Mouse (Mus musculus): ENCODE results near the gene Umad1. TPM values are rescaled to one million over a fixed set of nuclear protein-coding genes. Genes with fewer than 3 reads are reported as not detected.

Gene Umad1
- polyA plus RNA-seq, 1 experiment, result 5.9 TPM

GRCm38 (mm10) chr6:8414020-8414419 lies 154.9 kb downstream of the Umad1 start:
- no peaks in the 10 kb centered on the region for H3K79me2 ChIP-seq (ENCODE audit: control insufficient read depth, insufficient read depth)
- no peaks in the 10 kb centered on the region for H3K27me3 ChIP-seq (ENCODE audit: control insufficient read depth, insufficient read depth, insufficient read length)
- TF ChIP-seq POLR2A (IDR thresholded peaks at IDR 0.05; ENCODE audit: insufficient read length, low read depth) (no peak), SRF (IDR thresholded peaks at IDR 0.05; ENCODE audit: control insufficient read depth, insufficient read length, low read depth) (no peak), MAX (IDR thresholded peaks at IDR 0.05; ENCODE audit: low read depth) (no peak), CEBPB (IDR thresholded peaks at IDR 0.05; ENCODE audit: insufficient read depth, poor library complexity, severe bottlenecking) (no peak), USF1 (IDR thresholded peaks at IDR 0.05; ENCODE audit: low read depth) (no peak), E2F4 (IDR thresholded peaks at IDR 0.05; ENCODE audit: insufficient read depth) (no peak), TCF3 (IDR thresholded peaks at IDR 0.05; ENCODE audit: insufficient read length, low read depth) (no peak)
- H3K36me3 ChIP-seq (ENCODE audit: control insufficient read depth, insufficient read depth), result no peaks in the 10 kb centered on the region
- no peak overlapping the region for H3ac ChIP-seq (ENCODE audit: control insufficient read depth, insufficient read length)
- H3K4me2 ChIP-seq (ENCODE audit: low read depth), result no peak overlapping the region
- no peak overlapping the region for H3K4me3 ChIP-seq

GRCm38 (mm10) chr6:8415823-8416222 lies 156.7 kb downstream of the Umad1 start:
- no peak overlapping the region for H3ac ChIP-seq (ENCODE audit: control insufficient read depth, insufficient read length)
- no peaks in the 10 kb centered on the region for H3K36me3 ChIP-seq (ENCODE audit: control insufficient read depth, insufficient read depth)
- no peak for TF ChIP-seq MYOG (IDR thresholded peaks at IDR 0.05; ENCODE audit: control insufficient read depth in 1 of 3, insufficient read depth in 1 of 3, insufficient read length in 2 of 3, low read depth in 2 of 3)
- TF ChIP-seq POLR2A (IDR thresholded peaks at IDR 0.05; ENCODE audit: insufficient read length, low read depth), result no peak
- no peak for TF ChIP-seq MYOD1 (IDR thresholded peaks at IDR 0.05; ENCODE audit: control insufficient read depth in 1 of 3, insufficient read length in 2 of 3, low read depth in 2 of 3)
- H3K4me2 ChIP-seq (ENCODE audit: low read depth), result no peak overlapping the region
- H3K79me2 ChIP-seq (ENCODE audit: control insufficient read depth, insufficient read depth), result no peaks in the 10 kb centered on the region
- H3K27me3 ChIP-seq (ENCODE audit: control insufficient read depth, insufficient read depth, insufficient read length), result no peaks in the 10 kb centered on the region
- no peak overlapping the region for H3K4me3 ChIP-seq

- Histone ChIP-seq H3K4me3 (no peak overlapping the region), H3K36me3 (ENCODE audit: control insufficient read depth, insufficient read depth) (no peaks in the 10 kb centered on the region), H3K27me3 (ENCODE audit: control insufficient read depth, insufficient read depth, insufficient read length) (no peaks in the 10 kb centered on the region), H3ac (ENCODE audit: control insufficient read depth, insufficient read length) (no peak overlapping the region), H3K79me2 (ENCODE audit: control insufficient read depth, insufficient read depth) (no peaks in the 10 kb centered on the region), H3K4me2 (ENCODE audit: low read depth) (no peak overlapping the region)
- no peak for TF ChIP-seq E2F4 (IDR thresholded peaks at IDR 0.05; ENCODE audit: insufficient read depth)
- TF ChIP-seq SRF (IDR thresholded peaks at IDR 0.05; ENCODE audit: control insufficient read depth, insufficient read length, low read depth), result no peak
- TF ChIP-seq TCF3 (IDR thresholded peaks at IDR 0.05; ENCODE audit: insufficient read length, low read depth), result no peak
- no peak for TF ChIP-seq MYOD1 (IDR thresholded peaks at IDR 0.05; ENCODE audit: control insufficient read depth in 1 of 3, insufficient read length in 2 of 3, low read depth in 2 of 3)
- no peak for TF ChIP-seq MAX (IDR thresholded peaks at IDR 0.05; ENCODE audit: low read depth)
- TF ChIP-seq USF1 (IDR thresholded peaks at IDR 0.05; ENCODE audit: low read depth), result no peak
- no peak for TF ChIP-seq POLR2AphosphoS2 (IDR thresholded peaks at IDR 0.05; ENCODE audit: insufficient read length, low read depth)
- TF ChIP-seq REST (IDR thresholded peaks at IDR 0.05; ENCODE audit: insufficient read depth, insufficient read length), result no peak
- TF ChIP-seq POLR2A (IDR thresholded peaks at IDR 0.05; ENCODE audit: insufficient read length, low read depth), result no peak
- no peak for TF ChIP-seq MYOG (IDR thresholded peaks at IDR 0.05; ENCODE audit: control insufficient read depth in 1 of 3, insufficient read depth in 1 of 3, insufficient read length in 2 of 3, low read depth in 2 of 3)
- no peak for TF ChIP-seq TCF12 (IDR thresholded peaks at IDR 0.05; ENCODE audit: insufficient read depth, poor library complexity, severe bottlenecking)
- TF ChIP-seq CEBPB (IDR thresholded peaks at IDR 0.05; ENCODE audit: insufficient read depth, poor library complexity, severe bottlenecking), result no peak
These were observed 157.9 kb downstream of the Umad1 start for GRCm38 (mm10) chr6:8416802-8417569.

GRCm38 (mm10) chr6:8419485-8420186 lies 160.5 kb downstream of the Umad1 start:
- no peak overlapping the region for H3ac ChIP-seq (ENCODE audit: control insufficient read depth, insufficient read length)
- TF ChIP-seq TCF12 (IDR thresholded peaks at IDR 0.05; ENCODE audit: insufficient read depth, poor library complexity, severe bottlenecking) (no peak), SRF (IDR thresholded peaks at IDR 0.05; ENCODE audit: control insufficient read depth, insufficient read length, low read depth) (no peak), MYOD1 (IDR thresholded peaks at IDR 0.05; ENCODE audit: control insufficient read depth in 1 of 3, insufficient read length in 2 of 3, low read depth in 2 of 3) (no peak), TCF3 (IDR thresholded peaks at IDR 0.05; ENCODE audit: insufficient read length, low read depth) (no peak), MYOG (IDR thresholded peaks at IDR 0.05; ENCODE audit: control insufficient read depth in 1 of 3, insufficient read depth in 1 of 3, insufficient read length in 2 of 3, low read depth in 2 of 3) (no peak), USF1 (IDR thresholded peaks at IDR 0.05; ENCODE audit: low read depth) (no peak), E2F4 (IDR thresholded peaks at IDR 0.05; ENCODE audit: insufficient read depth) (no peak), CEBPB (IDR thresholded peaks at IDR 0.05; ENCODE audit: insufficient read depth, poor library complexity, severe bottlenecking) (no peak), REST (IDR thresholded peaks at IDR 0.05; ENCODE audit: insufficient read depth, insufficient read length) (no peak), POLR2A (IDR thresholded peaks at IDR 0.05; ENCODE audit: insufficient read length, low read depth) (no peak), POLR2AphosphoS2 (IDR thresholded peaks at IDR 0.05; ENCODE audit: insufficient read length, low read depth) (no peak)
- no peak overlapping the region for H3K4me2 ChIP-seq (ENCODE audit: low read depth)
- H3K4me3 ChIP-seq, result no peak overlapping the region
- H3K79me2 ChIP-seq (ENCODE audit: control insufficient read depth, insufficient read depth), result no peaks in the 10 kb centered on the region
- no peaks in the 10 kb centered on the region for H3K27me3 ChIP-seq (ENCODE audit: control insufficient read depth, insufficient read depth, insufficient read length)
- H3K36me3 ChIP-seq (ENCODE audit: control insufficient read depth, insufficient read depth), result no peaks in the 10 kb centered on the region

GRCm38 (mm10) chr6:8420187-8420503 lies 161.1 kb downstream of the Umad1 start:
- Histone ChIP-seq H3ac (ENCODE audit: control insufficient read depth, insufficient read length) (no peak overlapping the region), H3K79me2 (ENCODE audit: control insufficient read depth, insufficient read depth) (no peaks in the 10 kb centered on the region), H3K27me3 (ENCODE audit: control insufficient read depth, insufficient read depth, insufficient read length) (no peaks in the 10 kb centered on the region), H3K4me3 (no peak overlapping the region), H3K36me3 (ENCODE audit: control insufficient read depth, insufficient read depth) (no peaks in the 10 kb centered on the region), H3K4me2 (ENCODE audit: low read depth) (peak overlapping the region; percentile 9)
- TF ChIP-seq SRF (IDR thresholded peaks at IDR 0.05; ENCODE audit: control insufficient read depth, insufficient read length, low read depth), result no peak
- no peak for TF ChIP-seq TCF12 (IDR thresholded peaks at IDR 0.05; ENCODE audit: insufficient read depth, poor library complexity, severe bottlenecking)
- TF ChIP-seq REST (IDR thresholded peaks at IDR 0.05; ENCODE audit: insufficient read depth, insufficient read length), result no peak
- TF ChIP-seq POLR2AphosphoS2 (IDR thresholded peaks at IDR 0.05; ENCODE audit: insufficient read length, low read depth), result no peak
- TF ChIP-seq E2F4 (IDR thresholded peaks at IDR 0.05; ENCODE audit: insufficient read depth), result no peak
- TF ChIP-seq MYOG (IDR thresholded peaks at IDR 0.05; ENCODE audit: control insufficient read depth in 1 of 3, insufficient read depth in 1 of 3, insufficient read length in 2 of 3, low read depth in 2 of 3), result no peak
- TF ChIP-seq CEBPB (IDR thresholded peaks at IDR 0.05; ENCODE audit: insufficient read depth, poor library complexity, severe bottlenecking), result no peak
- TF ChIP-seq POLR2A (IDR thresholded peaks at IDR 0.05; ENCODE audit: insufficient read length, low read depth), result no peak
- TF ChIP-seq MYOD1 (IDR thresholded peaks at IDR 0.05; ENCODE audit: control insufficient read depth in 1 of 3, insufficient read length in 2 of 3, low read depth in 2 of 3), result no peak
- TF ChIP-seq USF1 (IDR thresholded peaks at IDR 0.05; ENCODE audit: low read depth), result no peak
- no peak for TF ChIP-seq TCF3 (IDR thresholded peaks at IDR 0.05; ENCODE audit: insufficient read length, low read depth)
- TF ChIP-seq MAX (IDR thresholded peaks at IDR 0.05; ENCODE audit: low read depth), result no peak
